Mouse (Mus musculus): ENCODE data around the gene Zfp410.
"Not testable (repeated sequence)": the region's sequence is repeated elsewhere in the genome, so short reads cannot be mapped to it uniquely, and the experiment has no call there.

Gene Zfp410

GRCm38 (mm10) chr12:84316721-84317621 is at the start of gene Zfp410:
Gene Zfp410, plus strand, starts transcription at chr12:84316852.
- DNase-seq (ENCODE audit: low read depth, low spot score) = peak; percentile 80

GRCm38 (mm10) chr12:84267264-84267663 is 49.4 kb upstream of the Zfp410 start:
- no peak for DNase-seq (ENCODE audit: low read depth, low spot score)

- no peak for DNase-seq (ENCODE audit: low read depth, low spot score)
These were observed 43.3 kb upstream of the Zfp410 start for GRCm38 (mm10) chr12:84273366-84273765.

- DNase-seq (ENCODE audit: low read depth, low spot score) = no peak
These were observed 41.4 kb upstream of the Zfp410 start for GRCm38 (mm10) chr12:84275288-84275687.

GRCm38 (mm10) chr12:84276288-84276687 is 40.4 kb upstream of the Zfp410 start:
- no peak for DNase-seq (ENCODE audit: low read depth, low spot score)

GRCm38 (mm10) chr12:84276799-84277198 is 39.9 kb upstream of the Zfp410 start:
- no peak for DNase-seq (ENCODE audit: low read depth, low spot score)

- DNase-seq (ENCODE audit: low read depth, low spot score) = no peak
These were observed 38.8 kb upstream of the Zfp410 start for GRCm38 (mm10) chr12:84277832-84278231.

GRCm38 (mm10) chr12:84278901-84279300 is 37.8 kb upstream of the Zfp410 start:
- DNase-seq (ENCODE audit: low read depth, low spot score) = no peak

- DNase-seq (ENCODE audit: low read depth, low spot score) = no peak
These were observed 32.3 kb upstream of the Zfp410 start for GRCm38 (mm10) chr12:84284391-84284790.

- peak; percentile 93 for DNase-seq (ENCODE audit: low read depth, low spot score)
These were observed 31.6 kb upstream of the Zfp410 start, which contains the start of gene Ptgr2 for GRCm38 (mm10) chr12:84284885-84285592. Gene Ptgr2, plus strand, starts transcription at chr12:84285232.

GRCm38 (mm10) chr12:84285593-84285968 is 31.1 kb upstream of the Zfp410 start:
- no peak for DNase-seq (ENCODE audit: low read depth, low spot score)

GRCm38 (mm10) chr12:84288461-84288860 is 28.2 kb upstream of the Zfp410 start:
- DNase-seq (ENCODE audit: low read depth, low spot score) = no peak

GRCm38 (mm10) chr12:84297851-84298250 is 18.8 kb upstream of the Zfp410 start:
- no peak for DNase-seq (ENCODE audit: low read depth, low spot score)

- DNase-seq (ENCODE audit: low read depth, low spot score) = no peak
These were observed 17.4 kb upstream of the Zfp410 start for GRCm38 (mm10) chr12:84299265-84299664.

GRCm38 (mm10) chr12:84304101-84304500 is 12.6 kb upstream of the Zfp410 start:
- no peak for DNase-seq (ENCODE audit: low read depth, low spot score)

- DNase-seq (ENCODE audit: low read depth, low spot score) = no peak
These were observed 12.1 kb upstream of the Zfp410 start for GRCm38 (mm10) chr12:84304554-84304953.

GRCm38 (mm10) chr12:84311306-84311705 is 5.3 kb upstream of the Zfp410 start:
- DNase-seq (ENCODE audit: low read depth, low spot score) = no peak

GRCm38 (mm10) chr12:84316006-84316405 is 646 bp upstream of the Zfp410 start:
- DNase-seq (ENCODE audit: low read depth, low spot score) = no peak

GRCm38 (mm10) chr12:84327111-84327512 is 10.5 kb downstream of the Zfp410 start:
- DNase-seq (ENCODE audit: low read depth, low spot score) = no peak

- DNase-seq (ENCODE audit: low read depth, low spot score) = no peak
These were observed 20.4 kb downstream of the Zfp410 start for GRCm38 (mm10) chr12:84336963-84337625.

GRCm38 (mm10) chr12:84347192-84347591 is 30.5 kb downstream of the Zfp410 start:
- no peak for DNase-seq (ENCODE audit: low read depth, low spot score)

- DNase-seq (ENCODE audit: low read depth, low spot score) = not testable (repeated sequence)
These were observed 42.0 kb downstream of the Zfp410 start for GRCm38 (mm10) chr12:84358699-84359098.
